Mouse (Mus musculus) myocyte (in vitro differentiated cells): ENCODE results near the gene Ankrd13b.

Experiments
- CEBPB ChIP-seq: IDR thresholded peaks from 2 replicates; pipeline ENCODE4 v1.6.1; 2011; ENCODE audit warnings: mild to moderate bottlenecking, moderate library complexity; ENCODE audit not compliant: poor library complexity, insufficient read depth, severe bottlenecking
- MAX ChIP-seq: IDR thresholded peaks from one replicate; pipeline ENCODE4 v1.6.1; 2011; ENCODE audit warnings: low read depth, mild to moderate bottlenecking, control low read depth
- POLR2A ChIP-seq: IDR thresholded peaks from one replicate; pipeline ENCODE4 v1.6.1; 2011; ENCODE audit warnings: low read depth, mild to moderate bottlenecking, control low read depth, moderate library complexity; ENCODE audit not compliant: insufficient read length
- REST ChIP-seq: IDR thresholded peaks from one replicate; pipeline ENCODE4 v1.6.1; 2011; ENCODE audit warnings: mild to moderate bottlenecking, control low read depth, moderate library complexity; ENCODE audit not compliant: insufficient read depth, insufficient read length

DNA sequence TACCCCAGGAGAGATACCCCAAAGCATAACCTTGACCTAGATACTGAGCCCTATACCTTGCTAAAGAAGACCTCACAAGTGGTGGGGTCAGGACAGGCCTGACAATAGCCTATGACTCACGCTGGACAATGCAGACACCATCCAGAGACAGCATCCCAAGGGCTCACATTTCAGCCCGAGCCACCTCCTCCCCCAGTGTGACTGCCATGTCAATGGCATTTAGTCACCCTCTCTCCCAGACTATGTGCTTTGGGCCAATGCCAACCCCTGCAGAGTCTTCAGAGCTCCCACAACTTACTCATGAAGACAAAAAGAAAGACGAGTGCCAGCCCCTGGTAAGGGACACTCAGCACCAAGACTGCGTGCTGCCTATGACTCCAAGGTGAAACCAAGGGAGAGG, 24.8 kb downstream of the Ankrd13b start:
- TF ChIP-seq REST, result no peak
- TF ChIP-seq CEBPB, result no peak
- no peak for TF ChIP-seq POLR2A
- TF ChIP-seq MAX, result no peak
